ENCODE assay signal across 10 mouse cellular contexts in genomic region chr8:123978926-123979325, GRCm38 (mm10). TPM values are rescaled to one million over a fixed set of nuclear protein-coding genes. Genes with fewer than 3 reads are reported as not detected.
DNase-seq lines count a peak whose midpoint lies in the region; ATAC-seq and TF ChIP-seq lines count a peak whose summit lies in the region.
"Had no signal": no experiment of that assay in that cellular context is flagged by ENCODE, and none has a peak within 500 bp of the region (broad histone marks: within the 10 kb centered on the region; RNA-seq: fewer than 3 reads in every experiment).

No protein-coding gene starts in this region.

- H3K79me2 ChIP-seq in liver, adult 2 months (ENCODE audit: control insufficient read depth, insufficient read depth, low read length): peaks cover 29% of the 10 kb centered on the region; the same call in 1 of the 2 replicates

- H3K4me3 ChIP-seq in heart, embryonic 11.5 days (ENCODE audit: low read depth, low read length): peak overlapping the region; percentile 90
- H3K4me3 ChIP-seq in lung, postnatal 0 days (ENCODE audit: low read depth, low read length): no peak overlapping the region
- no peak overlapping the region for H3K4me3 ChIP-seq in liver, adult 2 months (ENCODE audit: insufficient read depth, low read depth, low read length)
- no peak overlapping the region for H3K4me3 ChIP-seq in stomach, embryonic 15.5 days (replicated peaks)
- H3K4me3 ChIP-seq: heart, adult 2 months had no signal

- 18% methylated on average over 8 of the region's 8 CpGs for WGBS in heart, embryonic 11.5 days (ENCODE audit: insufficient replicate concordance)
- WGBS in lung, postnatal 0 days: 66% methylated on average over 8 of the region's 8 CpGs
- WGBS in liver, adult 2 months: 67% methylated on average over 8 of the region's 8 CpGs
- 59% methylated on average over 8 of the region's 8 CpGs for WGBS in stomach, embryonic 15.5 days

- no peak for TF ChIP-seq CTCF in lung, postnatal 0 days (IDR thresholded peaks at IDR 0.05)
- no peak for TF ChIP-seq CTCF in liver, adult 2 months (IDR thresholded peaks at IDR 0.05; ENCODE audit: low read depth, low read length)

- no peaks in the 10 kb centered on the region for H3K27me3 ChIP-seq in heart, embryonic 11.5 days (ENCODE audit: control insufficient read depth, insufficient read depth, low read length)
- H3K27me3 ChIP-seq in lung, postnatal 0 days (replicated peaks; ENCODE audit: insufficient read depth, low read length): no peaks in the 10 kb centered on the region
- no peaks in the 10 kb centered on the region for H3K27me3 ChIP-seq in liver, adult 2 months (ENCODE audit: control insufficient read depth, insufficient read depth, low read length)
- H3K27me3 ChIP-seq in stomach, embryonic 15.5 days (replicated peaks): no peaks in the 10 kb centered on the region

- no peak for DNase-seq in heart, adult 8-10 months (ENCODE audit: low spot score)
- no peak for DNase-seq in lung, postnatal 0 days (ENCODE audit: low spot score)
- DNase-seq in lung, postnatal 4 days: no peak
- DNase-seq in liver, adult 2 months (ENCODE audit: extremely low read depth, low read depth, low spot score): no peak
- no peak for DNase-seq in layer of hippocampus, postnatal 10 days (ENCODE audit: low spot score in 2 of 2)
- DNase-seq in adrenal gland, postnatal 14 days: no peak
- DNase-seq: thymus, adult 2 months had no signal

- no peak for TF ChIP-seq POLR2A in liver, adult 2 months (IDR thresholded peaks at IDR 0.05; ENCODE audit: extremely low read depth, insufficient read depth, low read length)

- H3K36me3 ChIP-seq in heart, embryonic 11.5 days (ENCODE audit: control insufficient read depth, insufficient read depth, low read length): no peaks in the 10 kb centered on the region
- H3K36me3 ChIP-seq in lung, postnatal 0 days (ENCODE audit: insufficient read depth, low read length): no peaks in the 10 kb centered on the region
- no peaks in the 10 kb centered on the region for H3K36me3 ChIP-seq in liver, adult 2 months (ENCODE audit: control insufficient read depth, insufficient read depth, low read length)
- no peaks in the 10 kb centered on the region for H3K36me3 ChIP-seq in stomach, embryonic 15.5 days

- TF ChIP-seq EP300 in lung, postnatal 0 days (IDR thresholded peaks at IDR 0.05): no peak

- H3K9me3 ChIP-seq in heart, embryonic 11.5 days (replicated peaks; ENCODE audit: control insufficient read depth, low read length): no peaks in the 10 kb centered on the region
- no peaks in the 10 kb centered on the region for H3K9me3 ChIP-seq in lung, postnatal 0 days (ENCODE audit: low read length)
- no peaks in the 10 kb centered on the region for H3K9me3 ChIP-seq in stomach, embryonic 15.5 days

- H3K9ac ChIP-seq in heart, embryonic 11.5 days (ENCODE audit: low read depth, low read length): peak overlapping the region; percentile 64
- H3K9ac ChIP-seq in lung, postnatal 0 days (replicated peaks; ENCODE audit: low read depth): no peak overlapping the region
- no peak overlapping the region for H3K9ac ChIP-seq in liver, adult 2 months (ENCODE audit: low read depth, low read length)
- no peak overlapping the region for H3K9ac ChIP-seq in stomach, embryonic 15.5 days

- peak overlapping the region; percentile 58 for H3K4me2 ChIP-seq in heart, embryonic 11.5 days
- peak overlapping the region; percentile 14; the same call in 1 of the 2 replicates for H3K4me2 ChIP-seq in lung, postnatal 0 days (replicated peaks; ENCODE audit: low read depth, low read length)
- peak overlapping the region; percentile 19; the same call in 1 of the 2 replicates for H3K4me2 ChIP-seq in stomach, embryonic 15.5 days

- H3K4me1 ChIP-seq in heart, embryonic 11.5 days (ENCODE audit: control insufficient read depth, insufficient read depth, low read length): peaks cover 32% of the 10 kb centered on the region
- H3K4me1 ChIP-seq in lung, postnatal 0 days (ENCODE audit: insufficient read depth, low read depth, low read length): no peaks in the 10 kb centered on the region
- H3K4me1 ChIP-seq in liver, adult 2 months (ENCODE audit: control insufficient read depth, insufficient read depth, low read length): peaks cover 22% of the 10 kb centered on the region; the same call in 1 of the 2 replicates
- H3K4me1 ChIP-seq in stomach, embryonic 15.5 days: peaks cover 23% of the 10 kb centered on the region

- peak overlapping the region; percentile 86 for H3K27ac ChIP-seq in heart, embryonic 11.5 days (ENCODE audit: low read depth, low read length)
- H3K27ac ChIP-seq in lung, postnatal 0 days (ENCODE audit: low read length): 0 out of 2 replicates have a peak overlapping the region, but pooled peaks have one; percentile 62
- peak overlapping the region; percentile 11; the same call in 1 of the 2 replicates for H3K27ac ChIP-seq in liver, adult 2 months (replicated peaks; ENCODE audit: insufficient read depth, low read depth, low read length)
- peak overlapping the region; percentile 31 for H3K27ac ChIP-seq in stomach, embryonic 15.5 days
- H3K27ac ChIP-seq: heart, adult 2 months had no signal

- peak; percentile 85 for ATAC-seq in heart, embryonic 11.5 days (replicated peaks; ENCODE audit: insufficient number of reproducible peaks, low FRiP score, low TSS enrichment)
- no peak for ATAC-seq in lung, postnatal 0 days
- peak; percentile 83 for ATAC-seq in stomach, embryonic 15.5 days (ENCODE audit: insufficient read depth, low FRiP score, low read depth)

RNA-seq across cellular contexts. Expression of gene Abcb10, which starts 4.0 kb away (rescaled TPM):
- polyA plus RNA-seq in heart, embryonic 11.5 days (2014; fragmentation: Nextera tagmentation; extraction: Ambion mirVana): 36.2 and 38.4 TPM in 2 replicates
- total RNA-seq in heart, adult 8-10 months (2022): 10 to 100 TPM; 41.0 to 50.0 (median 45.6) TPM
- 10.4 and 11.0 TPM in 2 replicates for polyA plus RNA-seq in lung, postnatal 0 days (2015; fragmentation: Nextera tagmentation; extraction: Ambion mirVana)
- total RNA-seq in liver, adult 2 months (2014; rRNA removed): 12.4 and 13.9 TPM in 2 replicates
- 13.6 and 13.7 TPM in 2 replicates for polyA plus RNA-seq in liver, adult 2 months (2012; rRNA removed)
- polyA plus RNA-seq in stomach, embryonic 15.5 days (2015; fragmentation: Nextera tagmentation; extraction: Ambion mirVana): 24.9 and 30.6 TPM in 2 replicates
- 10 to 100 TPM; 21.7 to 25.0 TPM for total RNA-seq in layer of hippocampus, postnatal 10 days (2021)
- 19.4 and 19.6 TPM in 2 replicates for total RNA-seq in adrenal gland, postnatal 14 days (2021)

RNA-seq across cellular contexts. Expression of gene Nup133, which starts 29.9 kb away (rescaled TPM):
- 31.5 and 32.5 TPM in 2 replicates for polyA plus RNA-seq in heart, embryonic 11.5 days (2014; fragmentation: Nextera tagmentation; extraction: Ambion mirVana)
- total RNA-seq in heart, adult 8-10 months (2022): 10 to 100 TPM in 2 of 4 experiments, 1 to 10 TPM in 2; 8.4 to 11.9 (median 10.2) TPM
- polyA plus RNA-seq in lung, postnatal 0 days (2015; fragmentation: Nextera tagmentation; extraction: Ambion mirVana): 10.8 and 12.3 TPM in 2 replicates
- 5.4 and 7.1 TPM in 2 replicates for total RNA-seq in liver, adult 2 months (2014; rRNA removed)
- 3.1 and 3.2 TPM in 2 replicates for polyA plus RNA-seq in liver, adult 2 months (2012; rRNA removed)
- 23.3 and 32.8 TPM in 2 replicates for polyA plus RNA-seq in stomach, embryonic 15.5 days (2015; fragmentation: Nextera tagmentation; extraction: Ambion mirVana)
- 10 to 100 TPM; 21.5 to 22.4 TPM for total RNA-seq in layer of hippocampus, postnatal 10 days (2021)
- total RNA-seq in adrenal gland, postnatal 14 days (2021): 15.3 and 16.5 TPM in 2 replicates

RNA-seq across cellular contexts. Expression of gene Taf5l, which starts 42.3 kb away (rescaled TPM):
- 31.2 and 32.0 TPM in 2 replicates for polyA plus RNA-seq in heart, embryonic 11.5 days (2014; fragmentation: Nextera tagmentation; extraction: Ambion mirVana)
- total RNA-seq in heart, adult 8-10 months (2022): 10 to 100 TPM; 14.1 to 15.2 (median 14.5) TPM
- 17.8 and 18.6 TPM in 2 replicates for polyA plus RNA-seq in lung, postnatal 0 days (2015; fragmentation: Nextera tagmentation; extraction: Ambion mirVana)
- 9.0 and 10.8 TPM in 2 replicates for total RNA-seq in liver, adult 2 months (2014; rRNA removed)
- polyA plus RNA-seq in liver, adult 2 months (2012; rRNA removed): 13.3 and 16.0 TPM in 2 replicates
- polyA plus RNA-seq in stomach, embryonic 15.5 days (2015; fragmentation: Nextera tagmentation; extraction: Ambion mirVana): 40.6 and 41.0 TPM in 2 replicates
- total RNA-seq in layer of hippocampus, postnatal 10 days (2021): 10 to 100 TPM; 23.3 to 23.4 TPM
- total RNA-seq in adrenal gland, postnatal 14 days (2021): 25.4 and 27.7 TPM in 2 replicates

RNA-seq across cellular contexts. Expression of gene Urb2, which starts 42.4 kb away (rescaled TPM):
- 6.0 and 6.5 TPM in 2 replicates for polyA plus RNA-seq in heart, embryonic 11.5 days (2014; fragmentation: Nextera tagmentation; extraction: Ambion mirVana)
- 1 to 10 TPM; 4.9 to 7.2 (median 6.5) TPM for total RNA-seq in heart, adult 8-10 months (2022)
- polyA plus RNA-seq in lung, postnatal 0 days (2015; fragmentation: Nextera tagmentation; extraction: Ambion mirVana): 0.88 and 1.1 TPM in 2 replicates
- total RNA-seq in liver, adult 2 months (2014; rRNA removed): 3.6 and 4.1 TPM in 2 replicates
- polyA plus RNA-seq in liver, adult 2 months (2012; rRNA removed): 1.8 and 2.7 TPM in 2 replicates
- polyA plus RNA-seq in stomach, embryonic 15.5 days (2015; fragmentation: Nextera tagmentation; extraction: Ambion mirVana): 3.6 and 4.5 TPM in 2 replicates
- total RNA-seq in layer of hippocampus, postnatal 10 days (2021): 10 to 100 TPM; 11.9 to 12.0 TPM
- total RNA-seq in adrenal gland, postnatal 14 days (2021): 12.5 and 13.7 TPM in 2 replicates

Comparison
In these comparisons a context has a peak if more than half of its experiments do, and no peak if none do; other contexts are left out.
1. H3K27ac ChIP-seq: peak in every context shown above with its lines; median percentile 86 in heart, embryonic 11.5 days; 62 in lung, postnatal 0 days; 31 in stomach, embryonic 15.5 days; 11 in liver, adult 2 months.